Mouse (Mus musculus) liver, embryonic 11.5 days (tissue): ENCODE data around the gene Tmem203. TPM values are rescaled to one million over a fixed set of nuclear protein-coding genes. Genes with fewer than 3 reads are reported as not detected.

Experiments
- ATAC-seq: fragments of 200-750 bp; cut with Nextera tagmentation; replicated peaks from 2 replicates; pipeline ENCODE4 v1.8.0; 2017; ENCODE audit warnings: moderate number of reproducible peaks, mild to moderate bottlenecking, moderate TSS enrichment, moderate library complexity; ENCODE audit not compliant: low FRiP score
- DNase-seq: peaks from one replicate; pipeline ENCODE4 v3.0.0-alpha.2; 2017; ENCODE audit warnings: low spot score
- H3K27ac ChIP-seq: fragments of 300-500 bp; sonication (generic); 2 replicates; pipeline ENCODE4 v1.5.1; 2014; ENCODE audit warnings: mild to moderate bottlenecking, low read depth, low read length, control low read depth
- H3K27me3 ChIP-seq: fragments of 300-500 bp; sonication (generic); replicated peaks from 2 replicates; pipeline ENCODE4 v1.6.1; 2014; ENCODE audit warnings: low read length, mixed read lengths; ENCODE audit not compliant: control insufficient read depth, insufficient read depth
- H3K36me3 ChIP-seq: fragments of 300-500 bp; sonication (generic); 2 replicates; pipeline ENCODE4 v1.6.1; 2014; ENCODE audit warnings: mild to moderate bottlenecking, low read length, moderate library complexity, mixed read lengths; ENCODE audit not compliant: control insufficient read depth, insufficient read depth
- H3K4me1 ChIP-seq: fragments of 300-500 bp; sonication (generic); replicated peaks from 2 replicates; pipeline ENCODE4 v1.6.1; 2014; ENCODE audit warnings: low read length, mixed read lengths; ENCODE audit not compliant: control insufficient read depth, insufficient read depth
- H3K4me2 ChIP-seq: fragments of 300-500 bp; sonication (generic); 2 replicates; pipeline ENCODE4 v1.6.1; 2014; ENCODE audit warnings: mild to moderate bottlenecking, control low read depth, moderate library complexity
- H3K4me3 ChIP-seq: fragments of 300-500 bp; sonication (generic); 2 replicates; pipeline ENCODE4 v1.5.1; 2014; ENCODE audit warnings: low read depth, low read length, control low read depth
- H3K9ac ChIP-seq: fragments of 300-500 bp; sonication (generic); 2 replicates; pipeline ENCODE4 v1.6.1; 2014; ENCODE audit warnings: low read depth, low read length, control low read depth
- H3K9me3 ChIP-seq: fragments of 300-500 bp; sonication (generic); 2 replicates; pipeline ENCODE4 v1.6.1; 2016; ENCODE audit warnings: low read length, inconsistent platforms, mixed read lengths; ENCODE audit not compliant: control insufficient read depth
- WGBS: fragments of 180-500 bp; shearing (Covaris S2); extraction: QIAGEN DNeasy Blood & Tissue Kit; methylation state at CpG from one replicate; pipeline ENCODE4 v1.1.7; 2014; 5-methylcytosine and 5-hydroxymethylcytosine counted together
- polyA plus RNA-seq: library from polyadenylated mRNA; unstranded; fragments of >200 nt; fragmentation: Nextera tagmentation; extraction: Ambion mirVana; gene quantifications from 2 replicates; pipeline ENCODE4 v1.2.1, GENCODE M21; 2014

Tmem203 gene
- polyA plus RNA-seq, 1 experiment from 2014 or later = 15.2 TPM

DNA sequence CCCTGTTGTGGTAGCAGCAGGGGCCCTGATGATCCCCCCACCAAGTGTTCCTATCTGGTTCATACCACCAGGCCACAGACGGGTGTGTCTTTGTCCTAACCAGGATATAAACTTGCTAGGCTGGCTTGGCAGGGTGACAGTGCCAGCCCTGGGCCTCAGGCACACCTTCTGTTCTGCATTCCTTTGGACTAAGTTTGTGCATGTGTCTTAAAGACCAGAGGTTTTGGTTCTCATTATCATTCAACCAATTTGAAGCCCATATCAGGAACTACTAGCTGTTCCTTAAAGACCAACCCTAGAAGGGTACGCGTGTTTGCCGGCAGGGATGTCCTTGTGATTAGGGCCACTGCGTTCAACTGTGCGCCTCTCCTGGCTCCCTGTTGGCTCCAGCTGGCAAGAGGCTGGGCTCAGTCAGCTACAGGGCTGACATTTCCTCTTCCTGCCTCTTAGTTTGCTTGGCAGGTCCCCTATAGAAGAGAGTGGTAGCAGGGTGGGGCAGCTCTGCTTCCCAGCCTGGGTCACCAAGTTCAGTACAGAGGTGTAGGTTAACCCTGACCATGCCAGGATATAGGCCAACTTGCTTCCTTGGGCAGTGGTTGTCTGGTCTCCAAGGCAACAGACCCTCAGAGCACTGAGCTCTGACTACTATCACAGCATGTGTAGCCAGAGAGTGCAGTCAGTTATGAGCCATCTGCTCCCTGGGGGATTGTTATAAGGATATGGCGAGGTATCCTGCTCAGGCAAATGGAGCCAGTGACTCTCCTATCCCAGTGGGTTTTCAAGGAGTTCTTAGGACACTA is 31.8 kb downstream of the Tmem203 start:
- Histone ChIP-seq H3K27ac (no peak overlapping the region), H3K9ac (no peak overlapping the region), H3K4me2 (peak overlapping the region; percentile 11; the same call in 1 of the 2 replicates), H3K27me3 (peaks cover 45% of the 10 kb centered on the region), H3K36me3 (peaks cover 21% of the 10 kb centered on the region), H3K9me3 (no peaks in the 10 kb centered on the region), H3K4me1 (peaks cover 20% of the 10 kb centered on the region), H3K4me3 (no peak overlapping the region)
- ATAC-seq (peak; percentile 51; the same call in 1 of the 2 replicates), DNase-seq (no peak)
- 41% methylated on average over 7 of the region's 7 CpGs for WGBS

DNA sequence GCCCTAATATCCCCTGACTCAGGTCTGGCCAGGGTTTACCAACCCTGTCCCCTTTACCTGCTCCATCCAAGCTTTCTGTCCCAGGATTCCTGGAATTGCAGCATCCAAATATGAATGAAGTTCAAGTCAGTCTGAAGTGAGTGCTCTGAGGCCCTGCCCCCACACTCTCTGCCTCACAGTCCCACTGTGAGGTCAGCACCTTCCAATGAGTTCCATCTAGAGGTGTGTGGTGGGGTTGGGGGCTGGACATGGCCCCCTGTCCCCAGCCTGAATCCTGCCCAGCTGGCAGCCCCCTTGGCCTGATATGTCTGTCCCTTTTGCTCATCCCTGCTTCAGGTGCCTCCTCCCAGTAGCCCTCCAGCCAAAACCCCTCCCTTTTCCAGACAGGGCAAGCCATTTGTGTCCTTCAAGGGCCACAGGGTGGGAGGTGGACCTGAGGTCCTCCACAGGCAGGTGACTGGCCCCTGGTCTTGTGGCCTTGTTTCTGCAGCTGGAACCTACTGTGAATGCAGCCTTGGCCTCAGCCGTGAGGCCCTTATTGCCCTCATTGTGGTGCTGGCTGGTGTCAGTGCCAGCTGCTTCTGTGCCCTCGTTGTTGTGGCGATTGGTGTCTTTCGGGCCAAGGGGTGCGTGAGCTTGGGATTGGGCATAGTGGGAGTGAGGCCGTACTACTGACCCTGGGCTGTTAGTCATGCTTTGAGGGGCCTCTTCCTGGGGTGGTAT is 32.8 kb downstream of the Tmem203 start, which contains the start of gene Tmem210:
Gene Tmem210 (plus strand): TSS at position 219 of the 723 bp plus-strand sequence.
- 81% methylated on average over 6 of the region's 6 CpGs for WGBS
- DNase-seq = no peak
- H3K4me2 ChIP-seq = no peak within 1 kb of the TSS

DNA sequence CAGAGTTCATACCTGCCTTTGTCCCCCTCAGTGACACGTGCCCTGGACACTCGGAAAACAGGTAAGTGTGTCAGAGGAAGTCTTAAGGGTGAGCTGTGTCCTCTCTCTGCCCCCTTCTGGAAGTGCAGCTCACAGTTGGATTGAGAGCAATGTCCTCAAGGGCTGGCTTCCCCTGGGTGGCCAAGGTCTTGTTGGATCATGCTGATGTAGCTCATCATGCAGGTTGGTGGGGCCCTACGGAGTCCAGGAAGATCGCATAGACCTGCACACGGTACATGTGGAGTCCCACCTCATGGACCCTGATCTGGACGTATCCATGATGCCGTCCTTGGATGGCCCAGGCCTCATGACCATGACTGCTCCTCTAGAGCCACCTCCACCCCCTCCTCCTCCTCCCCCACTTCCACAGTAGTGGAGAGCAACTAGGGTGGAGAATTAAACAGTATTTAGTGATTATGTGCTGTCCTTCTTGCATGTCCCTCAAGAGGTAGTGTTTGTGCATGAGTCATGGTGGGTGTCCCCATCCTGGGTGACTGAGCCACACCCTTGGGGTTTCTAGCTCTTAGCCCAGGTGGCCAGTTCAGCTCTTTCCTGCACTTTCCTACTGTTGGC is 33.6 kb downstream of the Tmem203 start:
- 74% methylated on average over 7 of the region's 7 CpGs for WGBS

More for the DNA sequence above, 32.8 kb downstream of the Tmem203 start, which contains the start of gene Tmem210:
- Histone ChIP-seq H3K27me3 (peaks cover 55% of the 10 kb centered on the region), H3K4me3 (no peak within 1 kb of the TSS), H3K36me3 (peaks cover 19% of the 10 kb centered on the region), H3K27ac (no peak within 1 kb of the TSS), H3K4me1 (peaks cover 28% of the 10 kb centered on the region), H3K9me3 (no peaks in the 10 kb centered on the region), H3K9ac (no peak within 1 kb of the TSS)
- ATAC-seq = no peak

DNA sequence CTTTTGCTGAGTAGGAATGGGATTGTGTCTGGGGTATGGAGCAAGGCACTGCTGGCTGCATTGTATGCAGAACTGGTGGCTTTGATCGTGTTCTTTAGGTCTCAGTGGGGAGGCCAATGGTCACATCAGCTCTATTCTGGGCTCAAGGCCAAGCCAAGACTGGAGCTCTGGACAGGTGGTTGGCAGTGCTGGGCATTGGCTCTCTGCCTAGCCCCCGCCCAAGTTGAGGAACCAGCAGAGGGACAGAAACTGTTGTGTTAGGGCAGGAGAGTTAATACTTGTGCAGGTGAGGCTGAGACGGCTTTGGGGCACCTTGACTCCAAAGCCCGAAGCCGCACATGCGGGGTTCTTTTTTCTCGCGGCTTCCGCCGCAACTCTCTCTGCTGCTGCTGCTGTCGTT is 34.4 kb downstream of the Tmem203 start, which contains the start of gene Lrrc26:
Gene Lrrc26 (plus strand): TSS at position 265 of the 400 bp plus-strand sequence.
- DNase-seq (no peak), ATAC-seq (no peak)
- Histone ChIP-seq H3K9ac (no peak within 1 kb of the TSS), H3K4me1 (peaks cover 28% of the 10 kb centered on the region), H3K27ac (no peak within 1 kb of the TSS), H3K9me3 (no peaks in the 10 kb centered on the region), H3K4me2 (peak within 1 kb of the TSS; percentile 20; the same call in 1 of the 2 replicates), H3K4me3 (peak within 1 kb of the TSS; percentile 20; the same call in 1 of the 2 replicates), H3K27me3 (peaks cover 69% of the 10 kb centered on the region), H3K36me3 (peaks cover 9% of the 10 kb centered on the region)
- WGBS = 13% methylated on average over 11 of the region's 11 CpGs

More for the DNA sequence above, 33.6 kb downstream of the Tmem203 start:
- Histone ChIP-seq H3K9me3 (no peaks in the 10 kb centered on the region), H3K36me3 (peaks cover 15% of the 10 kb centered on the region), H3K4me1 (peaks cover 28% of the 10 kb centered on the region), H3K9ac (no peak overlapping the region), H3K4me3 (no peak overlapping the region), H3K4me2 (no peak overlapping the region), H3K27me3 (peaks cover 62% of the 10 kb centered on the region), H3K27ac (no peak overlapping the region)
- no peak for DNase-seq
- ATAC-seq = no peak

DNA sequence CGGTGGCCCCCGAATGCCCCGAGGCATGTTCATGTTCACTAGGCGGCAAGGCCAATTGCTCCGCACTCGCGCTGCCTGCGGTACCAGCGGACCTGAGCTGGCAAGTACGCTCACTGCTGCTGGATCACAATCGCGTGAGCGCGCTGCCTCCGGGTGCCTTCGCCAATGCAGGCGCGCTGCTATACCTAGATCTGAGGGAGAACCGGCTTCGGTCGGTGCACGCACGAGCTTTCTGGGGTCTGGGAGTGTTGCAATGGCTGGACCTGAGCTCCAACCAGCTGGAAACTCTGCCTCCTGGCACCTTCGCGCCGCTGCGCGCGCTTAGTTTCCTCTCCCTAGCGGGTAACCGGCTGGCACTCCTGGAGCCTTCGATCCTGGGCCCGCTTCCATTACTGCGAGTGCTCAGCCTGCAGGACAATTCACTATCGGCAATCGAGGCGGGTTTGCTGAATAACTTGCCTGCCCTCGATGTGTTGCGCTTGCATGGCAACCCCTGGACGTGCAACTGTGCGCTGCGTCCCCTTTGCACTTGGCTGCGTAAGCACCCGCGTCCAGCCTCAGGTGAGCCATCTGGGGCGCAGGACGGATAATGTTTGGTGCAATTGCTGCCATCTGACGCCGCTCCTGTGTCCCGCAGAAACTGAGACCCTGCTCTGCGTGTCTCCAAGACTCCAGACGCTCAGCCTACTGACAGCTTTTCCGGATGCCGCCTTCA is 35.0 kb downstream of the Tmem203 start:
- peaks cover 28% of the 10 kb centered on the region for H3K4me1 ChIP-seq
- WGBS = 4% methylated on average over 54 of the region's 54 CpGs
- H3K4me2 ChIP-seq = peak overlapping the region; percentile 20; the same call in 1 of the 2 replicates
- no peak overlapping the region for H3K27ac ChIP-seq
- ATAC-seq (no peak), DNase-seq (no peak)
- peaks cover 75% of the 10 kb centered on the region for H3K27me3 ChIP-seq
- peaks cover 4% of the 10 kb centered on the region; the same call in 1 of the 2 replicates for H3K36me3 ChIP-seq
- H3K4me3 ChIP-seq = peak overlapping the region; percentile 20; the same call in 1 of the 2 replicates
- H3K9me3 ChIP-seq = no peaks in the 10 kb centered on the region
- H3K9ac ChIP-seq = no peak overlapping the region

DNA sequence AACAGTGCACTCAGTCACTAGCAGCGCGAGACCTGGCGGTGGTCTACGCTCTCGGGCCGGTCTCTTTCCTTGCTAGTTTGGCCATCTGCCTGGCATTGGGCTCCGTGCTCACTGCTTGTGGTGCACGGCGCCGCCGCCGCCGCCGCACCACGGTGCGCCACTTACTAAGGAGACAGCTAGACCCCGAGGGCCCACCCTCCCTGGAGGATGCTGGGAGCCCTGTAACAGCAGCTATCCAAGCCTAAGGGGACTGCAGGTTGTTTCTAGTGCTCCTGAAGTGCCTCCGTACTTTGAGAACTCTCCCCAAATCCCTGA is 35.5 kb downstream of the Tmem203 start:
- no peak overlapping the region for H3K27ac ChIP-seq
- ATAC-seq (no peak), DNase-seq (no peak)
- peaks cover 28% of the 10 kb centered on the region for H3K4me1 ChIP-seq
- WGBS = 2% methylated on average over 18 of the region's 18 CpGs
- no peaks in the 10 kb centered on the region for H3K9me3 ChIP-seq
- peaks cover 79% of the 10 kb centered on the region for H3K27me3 ChIP-seq
- H3K36me3 ChIP-seq = no peaks in the 10 kb centered on the region
- H3K9ac ChIP-seq = no peak overlapping the region
- peak overlapping the region; percentile 20; the same call in 1 of the 2 replicates for H3K4me3 ChIP-seq
- 0 out of 2 replicates have a peak overlapping the region, but pooled peaks have one; percentile 14 for H3K4me2 ChIP-seq

DNA sequence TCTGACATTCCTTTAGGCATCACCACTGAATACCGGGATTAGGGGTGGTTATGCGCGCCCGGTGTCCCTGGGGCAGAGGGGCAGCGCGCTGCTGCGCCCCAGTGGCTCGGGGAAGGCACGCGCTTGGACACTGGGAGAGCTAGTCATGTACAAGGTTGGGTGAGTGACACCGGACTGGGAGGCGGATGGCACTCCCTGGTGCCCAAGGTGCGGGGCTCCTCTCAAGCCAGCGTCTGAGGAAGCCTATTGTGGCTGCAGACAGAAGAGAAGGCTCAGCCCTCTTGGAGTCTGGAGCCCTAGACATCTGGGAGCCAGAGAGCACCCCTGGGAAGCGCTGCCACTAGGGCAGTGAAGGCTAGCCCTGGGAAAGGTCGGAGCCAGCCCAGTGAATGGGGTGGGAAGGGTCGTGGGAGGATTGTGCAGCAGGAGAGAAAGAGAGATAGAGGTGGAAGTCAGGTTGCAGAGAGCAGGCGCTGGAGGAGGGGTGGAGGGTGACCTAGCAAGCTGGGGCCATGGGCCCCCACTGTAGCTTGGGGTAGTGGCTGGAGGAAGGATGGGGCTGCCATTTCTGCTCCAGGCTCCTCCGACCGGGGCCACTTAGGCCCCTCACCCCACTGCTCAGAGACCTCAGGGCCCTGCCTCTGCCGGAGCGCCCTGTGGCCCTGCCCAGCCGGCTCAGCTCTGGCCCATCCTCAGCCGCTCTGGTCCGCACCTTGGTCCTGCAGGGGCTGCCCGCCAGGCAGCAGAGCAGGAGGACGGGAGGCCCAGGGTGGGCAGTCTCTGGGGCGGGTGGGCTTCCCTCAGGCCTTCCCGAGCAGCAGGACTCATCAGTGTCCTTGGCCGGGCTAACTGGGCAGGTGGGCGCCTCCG is 36.2 kb downstream of the Tmem203 start:
- Histone ChIP-seq H3K4me2 (peak overlapping the region; percentile 57), H3K9me3 (no peaks in the 10 kb centered on the region), H3K36me3 (no peaks in the 10 kb centered on the region), H3K4me1 (peaks cover 23% of the 10 kb centered on the region), H3K4me3 (peak overlapping the region; percentile 35; the same call in 1 of the 2 replicates), H3K27me3 (peaks cover 85% of the 10 kb centered on the region), H3K9ac (no peak overlapping the region), H3K27ac (no peak overlapping the region)
- ATAC-seq (no peak), DNase-seq (no peak)
- 13% methylated on average over 32 of the region's 32 CpGs for WGBS
